Mouse (Mus musculus) olfactory bulb, adult 2 months (tissue): ENCODE results near the gene Nox4. TPM values are rescaled to one million over a fixed set of nuclear protein-coding genes. Genes with fewer than 3 reads are reported as not detected.

ENCODE experiments used
- H3K27ac ChIP-seq: fragments of 200-500 bp; 2 replicates; pipeline ENCODE4 v1.5.1; 2012; ENCODE audit warnings: low read depth, low read length; ENCODE audit not compliant: insufficient read depth
- H3K4me1 ChIP-seq: fragments of 200-500 bp; 2 replicates; pipeline ENCODE4 v1.6.1; 2012; ENCODE audit warnings: low read length; ENCODE audit not compliant: control insufficient read depth, insufficient read depth
- H3K4me3 ChIP-seq: fragments of 200-500 bp; 2 replicates; pipeline ENCODE4 v1.5.1; 2012; ENCODE audit warnings: mild to moderate bottlenecking, low read depth, low read length, moderate library complexity; ENCODE audit not compliant: insufficient read depth
- CTCF ChIP-seq: fragments of 200-500 bp; IDR thresholded peaks from 2 replicates; pipeline ENCODE4 v1.5.1; 2012; ENCODE audit warnings: low read depth, mild to moderate bottlenecking, low read length, moderate library complexity; ENCODE audit not compliant: insufficient read depth
- POLR2A ChIP-seq: fragments of 200-500 bp; IDR thresholded peaks from 2 replicates; pipeline ENCODE4 v1.6.1; 2012; ENCODE audit warnings: mild to moderate bottlenecking, low read depth, low read length, moderate library complexity; ENCODE audit not compliant: insufficient read depth
- whole genome bisulfite sequencing: fragments of 180-500 bp; shearing (Covaris S2); methylation state at CpG from one replicate; pipeline ENCODE4 v1.1.7; 2018; 5-methylcytosine and 5-hydroxymethylcytosine counted together
- polyA plus RNA-seq: library from polyadenylated mRNA; stranded (reverse); fragments of >200 nt; gene quantifications from 2 replicates; pipeline ENCODE4 v1.2.4, GENCODE M21; 2012; ENCODE audit warnings: low replicate concordance; ENCODE audit not compliant: missing spikeins, insufficient read depth, insufficient read length

The Nox4 gene
- not detected in 2 replicates for polyA plus RNA-seq

GRCm38 (mm10) chr7:87245856-87246579, at the start of gene Nox4:
Nox4 (plus strand) TSS chr7:87246096.
- Histone ChIP-seq H3K27ac (no peak within 1 kb of the TSS), H3K4me1 (peaks cover 3% of the 10 kb centered on the region; the same call in 1 of the 2 replicates), H3K4me3 (peak within 1 kb of the TSS; percentile 45)
- TF ChIP-seq POLR2A = no peak
- TF ChIP-seq CTCF = no peak
- 7% methylated on average over 18 of the region's 18 CpGs for WGBS

GRCm38 (mm10) chr7:87204751-87205150, 41.1 kb upstream of the Nox4 start:
- no peaks in the 10 kb centered on the region for H3K4me1 ChIP-seq
- TF ChIP-seq CTCF = no peak
- no peak for TF ChIP-seq POLR2A
- no peak overlapping the region for H3K4me3 ChIP-seq
- no peak overlapping the region for H3K27ac ChIP-seq

- Histone ChIP-seq H3K4me1 (no peaks in the 10 kb centered on the region), H3K27ac (no peak overlapping the region), H3K4me3 (no peak overlapping the region)
- no peak for TF ChIP-seq POLR2A
- TF ChIP-seq CTCF = no peak
Measured at GRCm38 (mm10) chr7:87221712-87222111, 24.2 kb upstream of the Nox4 start.

- WGBS = 90% methylated on average over 2 of the region's 2 CpGs
- H3K4me3 ChIP-seq = no peak overlapping the region
- H3K4me1 ChIP-seq = no peaks in the 10 kb centered on the region
- TF ChIP-seq POLR2A (no peak), CTCF (no peak)
- no peak overlapping the region for H3K27ac ChIP-seq
Measured at GRCm38 (mm10) chr7:87222751-87223150, 23.1 kb upstream of the Nox4 start.

- no peak overlapping the region for H3K27ac ChIP-seq
- 52% methylated on average over 2 of the region's 2 CpGs for WGBS
- TF ChIP-seq POLR2A (no peak), CTCF (no peak)
- H3K4me3 ChIP-seq = no peak overlapping the region
- H3K4me1 ChIP-seq = no peaks in the 10 kb centered on the region
Measured at GRCm38 (mm10) chr7:87225617-87226016, 20.3 kb upstream of the Nox4 start.

GRCm38 (mm10) chr7:87227051-87227948, 18.6 kb upstream of the Nox4 start:
- no peak overlapping the region for H3K4me3 ChIP-seq
- TF ChIP-seq CTCF (no peak), POLR2A (no peak)
- no peak overlapping the region for H3K27ac ChIP-seq
- no peaks in the 10 kb centered on the region for H3K4me1 ChIP-seq
- 83% methylated on average over 4 of the region's 4 CpGs for WGBS

GRCm38 (mm10) chr7:87229502-87229901, 16.4 kb upstream of the Nox4 start:
- Histone ChIP-seq H3K4me1 (no peaks in the 10 kb centered on the region), H3K27ac (no peak overlapping the region), H3K4me3 (no peak overlapping the region)
- WGBS = 86% methylated on average over 1 of the region's 1 CpGs
- TF ChIP-seq CTCF (no peak), POLR2A (no peak)

- 89% methylated on average over 1 of the region's 1 CpGs for WGBS
- Histone ChIP-seq H3K4me3 (no peak overlapping the region), H3K27ac (no peak overlapping the region), H3K4me1 (no peaks in the 10 kb centered on the region)
- no peak for TF ChIP-seq POLR2A
- no peak for TF ChIP-seq CTCF
Measured at GRCm38 (mm10) chr7:87241139-87241538, 4.8 kb upstream of the Nox4 start.

GRCm38 (mm10) chr7:87246580-87246934, 661 bp downstream of the Nox4 start:
- Histone ChIP-seq H3K27ac (no peak overlapping the region), H3K4me3 (peak overlapping the region; percentile 45), H3K4me1 (peaks cover 3% of the 10 kb centered on the region; the same call in 1 of the 2 replicates)
- WGBS = 1% methylated on average over 30 of the region's 30 CpGs
- no peak for TF ChIP-seq POLR2A
- TF ChIP-seq CTCF = no peak
